In the genomic region with DNA sequence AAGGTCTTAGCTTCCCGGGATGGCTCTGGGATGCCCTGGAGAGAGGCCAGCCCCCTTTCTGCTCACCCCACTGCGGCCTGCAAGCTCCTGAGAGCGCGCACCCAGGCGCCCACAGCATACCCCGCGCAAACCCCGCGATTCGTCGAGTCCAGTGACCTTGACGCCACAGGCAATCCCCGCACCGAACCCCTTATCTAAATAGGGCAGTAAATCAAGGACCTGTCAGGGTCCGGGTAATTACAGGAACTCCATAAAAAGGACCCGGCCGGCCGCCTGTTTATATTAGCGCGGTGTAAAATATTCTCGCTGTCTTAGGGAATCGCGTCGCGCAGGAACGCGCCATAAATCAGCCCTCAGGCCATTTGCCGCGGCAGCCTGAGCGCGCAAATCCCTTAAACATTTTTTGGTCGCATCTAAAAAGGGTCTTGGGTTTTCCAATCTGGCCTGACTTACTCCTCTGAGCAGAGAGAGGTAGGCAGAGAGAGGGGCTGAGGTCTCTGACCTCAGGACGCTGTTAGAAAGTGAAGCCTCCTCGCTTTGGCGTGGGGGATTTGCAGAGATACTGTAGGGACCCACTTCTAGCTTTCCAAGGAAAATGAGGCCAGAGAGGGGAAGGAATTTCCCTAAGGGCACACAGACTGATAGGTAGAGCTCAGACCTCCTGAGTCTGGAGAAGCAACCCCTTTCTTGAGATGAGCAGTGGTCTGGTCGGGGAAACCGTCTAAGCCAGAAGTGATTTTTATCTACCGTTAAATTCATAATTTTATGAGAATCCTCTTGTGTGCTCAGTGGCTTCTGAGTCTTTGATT, we compare ENCODE assay signal across 12 mouse cellular contexts. TPM values are rescaled to one million over a fixed set of nuclear protein-coding genes. Genes with fewer than 3 reads are reported as not detected.
DNase-seq lines count a peak whose midpoint lies in the region; ATAC-seq lines count a peak whose summit lies in the region.
"Had no signal": no experiment of that assay in that cellular context is flagged by ENCODE, and none has a peak within 500 bp of the region (broad histone marks: within the 10 kb centered on the region; RNA-seq: fewer than 3 reads in every experiment).

No protein-coding gene starts in this region.

- no peak overlapping the region for H3K27ac ChIP-seq in kidney, embryonic 15.5 days
- H3K27ac ChIP-seq in hindbrain, embryonic 16.5 days (ENCODE audit: low read depth, low read length): no peak overlapping the region
- H3K27ac ChIP-seq: lung, embryonic 15.5 days had no signal

- H3K9ac ChIP-seq in kidney, embryonic 15.5 days: no peak overlapping the region
- H3K9ac ChIP-seq in hindbrain, embryonic 16.5 days (ENCODE audit: low read depth, low read length): no peak overlapping the region
- H3K9ac ChIP-seq: lung, embryonic 15.5 days had no signal

- H3K27me3 ChIP-seq in kidney, embryonic 15.5 days: peaks cover 99% of the 10 kb centered on the region
- H3K27me3 ChIP-seq in hindbrain, embryonic 16.5 days (replicated peaks; ENCODE audit: control insufficient read depth, insufficient read depth, low read length): peaks cover 69% of the 10 kb centered on the region

- H3K4me2 ChIP-seq in kidney, embryonic 15.5 days: peak overlapping the region; percentile 43
- 0 out of 2 replicates have a peak overlapping the region, but pooled peaks have one; percentile 3 for H3K4me2 ChIP-seq in hindbrain, embryonic 16.5 days (ENCODE audit: low read length)
- H3K4me2 ChIP-seq: lung, embryonic 15.5 days had no signal

- WGBS in kidney, embryonic 15.5 days: under 1% methylated on average over 38 of the region's 38 CpGs
- 2% methylated on average over 37 of the region's 38 CpGs for WGBS in hindbrain, embryonic 16.5 days

- H3K9me3 ChIP-seq in kidney, embryonic 15.5 days (replicated peaks): no peaks in the 10 kb centered on the region
- H3K9me3 ChIP-seq in hindbrain, embryonic 16.5 days (ENCODE audit: control insufficient read depth, low read length): no peaks in the 10 kb centered on the region
- H3K9me3 ChIP-seq: lung, embryonic 15.5 days had no signal

- no peak for ATAC-seq in kidney, embryonic 15.5 days (replicated peaks; ENCODE audit: low FRiP score)
- no peak for ATAC-seq in hindbrain, embryonic 16.5 days
- no peak for ATAC-seq in megakaryocyte, adult 5-6 weeks (ENCODE audit: poor library complexity, severe bottlenecking)

- H3K4me3 ChIP-seq in kidney, embryonic 15.5 days (replicated peaks): peak overlapping the region; percentile 16
- no peak overlapping the region for H3K4me3 ChIP-seq in hindbrain, embryonic 16.5 days (ENCODE audit: low read length)
- H3K4me3 ChIP-seq: lung, embryonic 15.5 days had no signal

- DNase-seq in kidney, postnatal 10 days: no peak
- DNase-seq in mesoderm, embryonic 11.5 days (ENCODE audit: low read depth, low spot score): peak; percentile 73
- peak; percentile 44 for DNase-seq in retina, postnatal 1 day
- no peak for DNase-seq in right cerebral cortex, postnatal 25 days
- DNase-seq in B cell, adult 2 months: no peak
- DNase-seq: cerebellum, adult 2 months had no signal

- H3K4me1 ChIP-seq in kidney, embryonic 15.5 days: peaks cover 27% of the 10 kb centered on the region
- peaks cover 5% of the 10 kb centered on the region; the same call in 1 of the 2 replicates for H3K4me1 ChIP-seq in hindbrain, embryonic 16.5 days (ENCODE audit: control insufficient read depth, insufficient read depth, low read depth, low read length)

- no peaks in the 10 kb centered on the region for H3K36me3 ChIP-seq in kidney, embryonic 15.5 days
- no peaks in the 10 kb centered on the region for H3K36me3 ChIP-seq in hindbrain, embryonic 16.5 days (ENCODE audit: control insufficient read depth, insufficient read depth, low read length)
- H3K36me3 ChIP-seq: lung, embryonic 15.5 days had no signal

RNA-seq across cellular contexts. Expression of a gene that starts 4.5 kb away (rescaled TPM):
- 0.99 and 5.4 TPM in 2 replicates for polyA plus RNA-seq in kidney, embryonic 15.5 days (2015; fragmentation: Nextera tagmentation; extraction: Ambion mirVana)
- not detected in 2 replicates for polyA plus RNA-seq in hindbrain, embryonic 16.5 days (2015; fragmentation: Nextera tagmentation; extraction: Ambion mirVana)
- not detected in 2 replicates for total RNA-seq in megakaryocyte, adult 5-6 weeks (2015)
- total RNA-seq in megakaryocyte, adult 5-6 weeks (2017): not detected in 2 replicates
- total RNA-seq: granulocyte monocyte progenitor cell, adult 5-6 weeks; layer of hippocampus, postnatal 10 days had no signal
- polyA plus RNA-seq: cerebellum, adult 2 months had no signal

RNA-seq across cellular contexts. Expression of a gene that starts 35.6 kb away (rescaled TPM):
- polyA plus RNA-seq in kidney, embryonic 15.5 days (2015; fragmentation: Nextera tagmentation; extraction: Ambion mirVana): 10.1 and 11.6 TPM in 2 replicates
- polyA plus RNA-seq in hindbrain, embryonic 16.5 days (2015; fragmentation: Nextera tagmentation; extraction: Ambion mirVana): 5.3 TPM in 2 replicates
- total RNA-seq in megakaryocyte, adult 5-6 weeks (2015): 23.2 and 25.0 TPM in 2 replicates
- total RNA-seq in megakaryocyte, adult 5-6 weeks (2017): 17.1 and 18.6 TPM in 2 replicates

Comparison
In these comparisons a context has a peak if more than half of its experiments do, and no peak if none do; other contexts are left out.
1. DNase-seq: peak in mesoderm, embryonic 11.5 days (single experiment) and retina, postnatal 1 day (single experiment); none in kidney, postnatal 10 days (single experiment), right cerebral cortex, postnatal 25 days (single experiment) and B cell, adult 2 months (0 of 2).